Mouse (Mus musculus): ENCODE results near the gene Recql. TPM values are rescaled to one million over a fixed set of nuclear protein-coding genes. Genes with fewer than 3 reads are reported as not detected.
A peak's percentile ranks its signal among the peaks of the same experiment; 100 is the strongest.

Recql gene
- polyA plus RNA-seq (2015; fragmentation: Nextera tagmentation; extraction: Ambion mirVana): 16.2 and 19.1 TPM in 2 replicates

DNA sequence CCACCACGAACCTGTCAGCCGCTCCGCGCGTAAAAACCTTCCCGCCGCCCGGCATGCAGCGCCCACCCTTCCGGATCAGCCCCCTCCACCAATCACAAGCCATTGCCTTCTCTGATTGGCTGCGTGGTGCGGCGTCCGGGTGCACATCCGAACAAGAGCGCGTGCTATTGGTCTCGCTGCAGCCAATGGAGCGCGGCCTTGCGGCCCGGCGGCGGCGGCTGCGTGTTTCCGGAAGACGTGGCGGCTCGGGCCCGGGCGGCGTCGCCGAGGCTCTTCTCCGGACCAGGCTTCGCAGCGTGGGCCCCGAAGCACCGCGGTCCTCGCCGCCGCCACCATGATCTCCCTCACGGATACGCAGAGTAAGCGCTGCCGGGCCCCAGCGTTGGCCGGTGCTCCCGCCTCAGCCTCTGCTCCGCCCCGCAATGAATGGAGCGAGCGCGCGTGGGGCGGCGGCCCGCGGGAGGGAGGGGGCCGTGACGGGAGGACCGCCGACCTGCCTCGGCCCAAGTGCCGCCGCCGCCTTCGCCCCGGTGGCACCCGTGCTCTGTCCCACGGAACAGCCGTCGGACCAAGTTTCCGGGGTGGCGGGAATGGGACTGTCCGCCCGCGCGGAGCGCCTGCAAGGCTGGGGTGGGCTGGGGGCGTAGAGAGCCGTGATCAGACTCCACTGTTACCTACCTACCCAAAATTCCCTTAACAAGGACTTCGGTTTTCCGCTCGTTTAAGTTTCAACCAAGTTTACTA, at the start of gene Recql, which contains the start of gene Golt1b:
Gene Recql (minus strand): TSS at position 77 of the 744 bp plus-strand sequence.
Gene Golt1b (plus strand): TSS at position 211 of the 744 bp plus-strand sequence.
- peak; percentile 100 for ATAC-seq (replicated peaks; ENCODE audit: insufficient number of reproducible peaks, insufficient read depth, low FRiP score, low read depth)
- H3K4me3 ChIP-seq: peak within 1 kb of the TSS; percentile 87
- no peaks in the 10 kb centered on the region for H3K27me3 ChIP-seq
- peak within 1 kb of the TSS; percentile 88 for H3K9ac ChIP-seq
- peaks cover 16% of the 10 kb centered on the region for H3K4me1 ChIP-seq (replicated peaks)
- H3K4me2 ChIP-seq: peak within 1 kb of the TSS; percentile 77
- H3K27ac ChIP-seq: peak within 1 kb of the TSS; percentile 44
- WGBS: under 1% methylated on average over 47 of the region's 87 CpGs
- H3K9me3 ChIP-seq (replicated peaks): no peaks in the 10 kb centered on the region
- H3K36me3 ChIP-seq: no peaks in the 10 kb centered on the region

DNA sequence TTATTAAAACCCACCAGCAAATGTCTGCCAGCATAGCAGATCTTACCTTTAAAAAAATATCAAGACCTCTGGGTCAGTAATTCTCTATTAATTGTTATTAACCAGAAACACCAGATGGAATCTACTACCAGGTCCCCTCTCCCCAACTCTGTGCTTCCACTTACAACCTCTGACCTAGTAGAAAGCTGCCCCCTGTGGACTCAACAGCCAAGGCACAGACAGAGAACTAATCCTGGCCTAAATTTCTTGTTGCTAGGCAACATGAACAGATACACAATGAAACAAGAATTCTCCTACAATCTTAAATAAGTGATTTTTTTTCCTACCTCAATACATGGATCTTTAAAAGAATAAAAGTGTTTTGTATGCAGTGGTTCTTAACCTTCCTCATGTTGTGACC, 42.2 kb upstream of the Recql start:
- H3K27ac ChIP-seq: no peak overlapping the region
- H3K9ac ChIP-seq: no peak overlapping the region
- H3K36me3 ChIP-seq: no peaks in the 10 kb centered on the region
- no peak overlapping the region for H3K4me2 ChIP-seq
- H3K4me3 ChIP-seq: no peak overlapping the region
- no peaks in the 10 kb centered on the region for H3K9me3 ChIP-seq (replicated peaks)
- no peaks in the 10 kb centered on the region for H3K4me1 ChIP-seq (replicated peaks)
- no peaks in the 10 kb centered on the region for H3K27me3 ChIP-seq
- no peak for ATAC-seq (replicated peaks; ENCODE audit: insufficient number of reproducible peaks, insufficient read depth, low FRiP score, low read depth)

DNA sequence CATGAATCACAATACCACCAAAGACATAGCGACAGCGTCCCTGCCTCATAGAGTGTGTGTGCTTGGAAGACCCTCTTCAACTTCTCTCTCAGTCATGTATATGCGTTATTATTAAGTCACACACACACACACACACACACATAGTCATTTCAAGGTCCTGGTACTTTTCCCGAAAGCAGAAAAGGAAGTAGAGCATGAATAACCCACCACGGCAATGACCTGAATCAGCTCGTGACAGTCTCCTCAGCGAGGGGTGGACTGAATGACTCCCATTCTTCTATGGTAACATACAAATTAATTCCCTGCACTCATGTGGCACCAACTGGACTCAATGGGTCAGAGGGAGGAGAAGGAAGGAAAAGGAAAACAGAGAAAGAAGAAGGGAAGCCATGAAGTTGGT, 38.1 kb upstream of the Recql start:
- WGBS: 74% methylated on average over 7 of the region's 7 CpGs
- no peak overlapping the region for H3K9ac ChIP-seq

DNA sequence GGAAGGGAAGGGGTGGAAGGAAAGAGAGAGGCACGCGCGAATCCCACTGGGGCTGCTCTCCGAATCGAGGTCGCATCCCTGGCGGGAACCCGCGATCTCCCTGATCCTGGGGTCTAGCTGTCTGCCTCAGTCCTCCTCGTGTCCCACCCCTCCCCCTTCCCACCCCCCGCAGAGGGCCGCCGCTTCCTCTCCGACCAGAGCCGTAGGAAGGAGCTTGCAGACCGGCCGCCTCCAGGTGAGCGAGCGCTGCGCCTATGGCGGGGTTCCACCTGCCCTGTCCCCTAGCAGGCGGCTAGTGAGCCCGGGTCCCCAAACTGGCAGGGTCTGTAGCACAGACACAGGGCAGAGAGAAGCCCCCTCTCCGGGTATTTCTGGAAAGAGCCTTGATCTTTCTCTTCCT, 27.7 kb upstream of the Recql start:
- 2% methylated on average over 24 of the region's 24 CpGs for WGBS
- Histone ChIP-seq H3K27me3 (peaks cover 38% of the 10 kb centered on the region), H3K9me3 (replicated peaks) (no peaks in the 10 kb centered on the region), H3K9ac (no peak overlapping the region), H3K4me2 (peak overlapping the region; percentile 65), H3K36me3 (no peaks in the 10 kb centered on the region), H3K4me1 (replicated peaks) (peaks cover 3% of the 10 kb centered on the region), H3K4me3 (peak overlapping the region; percentile 35), H3K27ac (no peak overlapping the region)
- no peak for ATAC-seq (replicated peaks; ENCODE audit: insufficient number of reproducible peaks, insufficient read depth, low FRiP score, low read depth)

More for the DNA sequence above, 38.1 kb upstream of the Recql start:
- H3K27me3 ChIP-seq: no peaks in the 10 kb centered on the region
- H3K4me3 ChIP-seq: no peak overlapping the region
- no peak overlapping the region for H3K27ac ChIP-seq
- H3K4me2 ChIP-seq: no peak overlapping the region
- no peaks in the 10 kb centered on the region for H3K36me3 ChIP-seq
- no peak for ATAC-seq (replicated peaks; ENCODE audit: insufficient number of reproducible peaks, insufficient read depth, low FRiP score, low read depth)
- no peaks in the 10 kb centered on the region for H3K9me3 ChIP-seq (replicated peaks)
- H3K4me1 ChIP-seq (replicated peaks): no peaks in the 10 kb centered on the region

DNA sequence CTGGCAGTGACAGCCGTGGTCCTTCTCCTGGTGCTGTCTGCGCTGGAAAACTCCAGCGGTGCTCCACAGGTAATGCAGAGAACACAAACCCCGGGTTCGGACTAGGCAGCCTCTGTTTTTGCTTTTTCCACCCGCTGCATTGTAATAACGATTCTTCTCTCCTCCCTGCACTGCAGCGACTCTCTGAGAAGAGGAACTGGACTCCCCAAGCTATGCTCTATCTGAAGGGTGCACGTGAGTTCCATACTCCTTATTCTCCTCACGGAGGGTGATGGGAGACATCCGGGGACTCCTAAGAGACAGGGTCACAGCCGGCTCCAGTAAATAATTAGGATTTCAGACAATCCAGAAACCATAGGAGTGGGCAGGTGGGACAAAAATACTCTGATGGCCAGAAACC, 27.0 kb upstream of the Recql start:
- ATAC-seq (replicated peaks; ENCODE audit: insufficient number of reproducible peaks, insufficient read depth, low FRiP score, low read depth): no peak
- no peak overlapping the region for H3K9ac ChIP-seq
- no peak overlapping the region for H3K27ac ChIP-seq
- WGBS: 18% methylated on average over 12 of the region's 12 CpGs
- no peaks in the 10 kb centered on the region for H3K9me3 ChIP-seq (replicated peaks)
- no peaks in the 10 kb centered on the region for H3K36me3 ChIP-seq
- H3K27me3 ChIP-seq: peaks cover 38% of the 10 kb centered on the region
- H3K4me1 ChIP-seq (replicated peaks): peaks cover 3% of the 10 kb centered on the region
- H3K4me3 ChIP-seq: no peak overlapping the region
- H3K4me2 ChIP-seq: no peak overlapping the region

DNA sequence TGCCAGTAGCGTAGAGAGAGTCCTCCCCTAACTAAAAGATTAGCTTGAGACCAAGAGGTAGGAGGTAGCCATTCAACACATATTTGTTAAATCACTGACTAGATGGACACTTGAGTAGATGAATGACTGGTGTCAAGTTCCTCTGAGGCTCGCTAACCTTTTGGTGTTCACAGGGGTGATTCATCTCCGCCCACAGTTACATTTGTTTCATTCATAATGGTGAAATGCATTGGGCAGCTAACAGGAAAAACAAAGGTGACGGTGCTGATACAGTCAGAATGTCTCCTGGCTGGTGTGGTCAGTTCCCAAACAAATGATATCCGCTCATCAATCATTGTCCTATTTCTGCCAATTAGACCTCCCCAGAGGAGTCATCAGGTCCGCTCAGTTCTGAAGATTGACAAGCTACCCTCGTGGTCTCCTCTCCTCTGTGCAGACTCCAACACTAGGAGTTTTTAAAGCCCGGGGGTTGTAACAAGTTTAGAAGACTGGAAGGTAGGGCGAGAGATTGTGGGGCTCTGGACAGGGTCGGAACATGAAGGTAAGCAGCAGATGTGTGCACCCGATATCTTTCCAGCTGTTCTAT, 26.1 kb upstream of the Recql start, which contains the start of gene Spx:
Gene Spx (plus strand): TSS at position 536 of the 586 bp plus-strand sequence.
- no peak within 1 kb of the TSS for H3K27ac ChIP-seq
- no peak within 1 kb of the TSS for H3K4me2 ChIP-seq
- no peak for ATAC-seq (replicated peaks; ENCODE audit: insufficient number of reproducible peaks, insufficient read depth, low FRiP score, low read depth)
- H3K27me3 ChIP-seq: peaks cover 38% of the 10 kb centered on the region
- H3K4me3 ChIP-seq: no peak within 1 kb of the TSS
- 67% methylated on average over 11 of the region's 11 CpGs for WGBS
- no peak within 1 kb of the TSS for H3K9ac ChIP-seq
- H3K4me1 ChIP-seq (replicated peaks): peaks cover 3% of the 10 kb centered on the region
- no peaks in the 10 kb centered on the region for H3K36me3 ChIP-seq
- H3K9me3 ChIP-seq (replicated peaks): no peaks in the 10 kb centered on the region

DNA sequence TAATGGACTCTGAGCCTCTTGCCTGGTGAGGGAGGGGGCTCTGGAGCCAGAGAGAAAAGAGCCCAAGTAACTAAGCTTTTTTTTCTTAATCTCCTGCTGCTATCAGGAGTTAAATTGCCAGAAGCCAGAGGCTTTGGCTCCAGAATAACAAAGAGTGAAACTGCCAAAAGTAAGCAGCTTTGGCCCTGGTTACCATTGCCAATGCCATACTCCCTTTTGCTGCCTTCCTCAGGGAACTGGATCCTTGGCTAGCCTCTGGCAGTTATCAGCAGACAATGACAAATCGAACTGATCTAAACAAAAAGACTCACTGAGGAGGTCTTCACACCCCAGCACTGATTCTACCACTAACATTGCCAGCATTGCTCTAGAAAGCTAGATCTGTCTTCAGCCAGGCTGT, 24.3 kb upstream of the Recql start:
- peaks cover 38% of the 10 kb centered on the region for H3K27me3 ChIP-seq
- H3K9me3 ChIP-seq (replicated peaks): no peaks in the 10 kb centered on the region
- H3K36me3 ChIP-seq: no peaks in the 10 kb centered on the region
- peaks cover 3% of the 10 kb centered on the region for H3K4me1 ChIP-seq (replicated peaks)
- WGBS: 17% methylated on average over 1 of the region's 1 CpGs
- no peak overlapping the region for H3K4me3 ChIP-seq
- no peak overlapping the region for H3K4me2 ChIP-seq
- no peak overlapping the region for H3K9ac ChIP-seq
- H3K27ac ChIP-seq: no peak overlapping the region
- ATAC-seq (replicated peaks; ENCODE audit: insufficient number of reproducible peaks, insufficient read depth, low FRiP score, low read depth): no peak

DNA sequence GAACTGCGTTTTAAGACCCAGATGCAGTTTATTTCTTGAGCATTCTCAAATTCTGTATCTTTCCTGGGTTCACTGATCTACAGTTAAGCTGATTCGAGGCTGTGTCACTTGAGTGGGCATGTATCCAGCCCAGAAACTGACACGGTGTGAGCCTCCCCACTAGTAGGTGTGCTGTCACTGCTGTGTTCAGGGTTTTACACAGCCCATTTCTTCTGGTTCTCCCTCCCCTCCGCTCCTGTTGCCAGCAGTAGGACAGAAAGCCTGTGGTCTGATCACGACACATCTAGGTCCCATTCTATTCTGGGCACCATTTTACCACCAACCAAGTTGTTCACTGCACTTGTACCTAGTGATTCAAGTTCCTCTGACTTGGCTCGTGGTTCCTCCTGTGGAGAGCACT, 8.9 kb upstream of the Recql start:
- no peak overlapping the region for H3K4me2 ChIP-seq
- no peak overlapping the region for H3K4me3 ChIP-seq
- no peaks in the 10 kb centered on the region for H3K27me3 ChIP-seq
- peaks cover 39% of the 10 kb centered on the region for H3K36me3 ChIP-seq
- ATAC-seq (replicated peaks; ENCODE audit: insufficient number of reproducible peaks, insufficient read depth, low FRiP score, low read depth): no peak
- 86% methylated on average over 6 of the region's 6 CpGs for WGBS
- H3K27ac ChIP-seq: no peak overlapping the region
- 0 out of 2 replicates have a peak, but pooled peaks cover 2% of the 10 kb centered on the region for H3K4me1 ChIP-seq (replicated peaks)
- no peak overlapping the region for H3K9ac ChIP-seq
- H3K9me3 ChIP-seq (replicated peaks): no peaks in the 10 kb centered on the region

DNA sequence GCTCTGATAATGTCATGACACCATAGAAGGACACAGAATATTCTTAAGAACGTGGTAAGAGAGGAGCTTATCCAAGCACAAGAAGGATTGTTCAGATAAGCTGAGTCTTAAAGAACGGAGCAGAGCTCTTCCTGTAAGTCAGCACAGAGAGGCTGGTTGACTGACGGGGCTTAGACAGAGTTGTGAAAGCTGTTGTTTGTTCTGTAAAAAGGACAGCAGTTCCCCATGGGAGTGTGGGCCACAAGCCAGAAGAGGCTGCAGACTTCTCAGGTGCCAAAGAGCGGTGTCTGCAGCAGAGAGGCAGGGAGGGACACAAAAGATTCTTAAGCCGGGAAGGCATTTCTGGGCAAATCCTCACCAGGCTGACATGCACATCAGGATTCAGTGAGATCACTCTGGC, 7.8 kb upstream of the Recql start:
- no peak for ATAC-seq (replicated peaks; ENCODE audit: insufficient number of reproducible peaks, insufficient read depth, low FRiP score, low read depth)
- WGBS: 77% methylated on average over 5 of the region's 5 CpGs
- 0 out of 2 replicates have a peak, but pooled peaks cover 2% of the 10 kb centered on the region for H3K4me1 ChIP-seq (replicated peaks)

DNA sequence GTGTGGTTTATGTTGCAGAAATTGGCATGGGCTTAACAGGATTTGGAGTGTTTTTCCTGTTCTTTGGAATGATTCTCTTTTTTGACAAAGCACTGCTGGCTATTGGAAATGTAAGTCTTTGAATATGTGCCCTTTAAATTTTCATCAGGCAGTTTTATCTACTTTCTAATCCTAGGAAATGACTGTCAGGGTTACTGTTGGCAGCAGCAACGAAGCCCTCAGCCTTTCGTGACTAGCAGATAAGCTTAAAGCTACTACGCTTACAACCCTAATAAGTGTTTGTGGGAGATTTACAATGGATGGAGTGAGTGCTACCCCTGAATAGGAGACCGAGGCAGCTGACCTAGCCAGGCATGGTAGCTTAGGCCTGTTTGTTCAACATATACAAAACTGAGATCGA, 5.4 kb upstream of the Recql start:
- Histone ChIP-seq H3K4me2 (no peak overlapping the region), H3K36me3 (peaks cover 31% of the 10 kb centered on the region), H3K9ac (no peak overlapping the region), H3K4me3 (no peak overlapping the region), H3K27ac (no peak overlapping the region), H3K4me1 (replicated peaks) (peaks cover 10% of the 10 kb centered on the region), H3K9me3 (replicated peaks) (no peaks in the 10 kb centered on the region), H3K27me3 (no peaks in the 10 kb centered on the region)
- 49% methylated on average over 5 of the region's 5 CpGs for WGBS
- no peak for ATAC-seq (replicated peaks; ENCODE audit: insufficient number of reproducible peaks, insufficient read depth, low FRiP score, low read depth)

More for the DNA sequence above, 7.8 kb upstream of the Recql start:
- H3K4me2 ChIP-seq: no peak overlapping the region
- no peak overlapping the region for H3K9ac ChIP-seq
- H3K9me3 ChIP-seq (replicated peaks): no peaks in the 10 kb centered on the region
- H3K4me3 ChIP-seq: no peak overlapping the region
- no peak overlapping the region for H3K27ac ChIP-seq
- H3K27me3 ChIP-seq: no peaks in the 10 kb centered on the region
- H3K36me3 ChIP-seq: peaks cover 31% of the 10 kb centered on the region

DNA sequence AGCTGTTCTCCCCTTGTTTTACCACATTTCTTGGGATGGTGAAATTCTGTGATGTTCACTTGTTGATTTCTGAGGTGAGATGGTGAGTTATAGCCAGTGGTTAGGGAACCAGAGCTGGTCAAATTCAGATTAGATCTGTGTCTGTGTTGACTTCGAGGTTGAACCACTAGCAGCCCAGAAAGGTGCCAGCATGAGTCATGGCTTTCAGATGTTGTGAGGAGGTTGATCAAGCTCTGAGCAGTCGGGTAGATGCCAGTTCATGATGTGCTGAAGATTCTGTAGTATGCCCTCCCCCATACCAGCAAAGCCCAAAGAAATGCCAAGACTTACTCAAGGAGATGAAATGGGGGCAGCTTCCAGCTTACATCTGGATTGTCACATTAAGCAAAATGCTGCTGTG, 2.2 kb upstream of the Recql start:
- no peak overlapping the region for H3K9ac ChIP-seq
- no peaks in the 10 kb centered on the region for H3K27me3 ChIP-seq
- no peak overlapping the region for H3K4me2 ChIP-seq

More for the DNA sequence above, 2.2 kb upstream of the Recql start:
- Histone ChIP-seq H3K36me3 (peaks cover 13% of the 10 kb centered on the region), H3K4me3 (no peak overlapping the region), H3K4me1 (replicated peaks) (peaks cover 16% of the 10 kb centered on the region), H3K27ac (no peak overlapping the region), H3K9me3 (replicated peaks) (no peaks in the 10 kb centered on the region)
- 76% methylated on average over 2 of the region's 2 CpGs for WGBS
- no peak for ATAC-seq (replicated peaks; ENCODE audit: insufficient number of reproducible peaks, insufficient read depth, low FRiP score, low read depth)

Data from heart, embryonic 15.5 days (tissue).